Mouse (Mus musculus): Measurements from ENCODE around the gene Zfp951. TPM values are rescaled to one million over a fixed set of nuclear protein-coding genes. Genes with fewer than 3 reads are reported as not detected.
A peak's percentile ranks its signal among the peaks of the same experiment; 100 is the strongest.
"Not testable (repeated sequence)": the region's sequence is repeated elsewhere in the genome, so short reads cannot be mapped to it uniquely, and the experiment has no call there.

The Zfp951 gene
- 1 to 10 TPM; 3.7 to 4.3 TPM for total RNA-seq (2021)
- long read RNA-seq, experiment 1, partial matches to known transcripts, result 0 of 1 reads
- long read RNA-seq, experiment 1, other reads (novel, unspliced or antisense), result 0 of 1 reads
- long read RNA-seq, experiment 2, partial matches to known transcripts, result 0 of 1 reads
- long read RNA-seq, experiment 2, other reads (novel, unspliced or antisense), result 1 of 1 reads

GRCm38 (mm10) chr5:104859962-104860525 is at the start of gene Zfp951:
TSS of gene Zfp951 (minus strand) at chr5:104860070.
- DNase-seq (ENCODE audit: low spot score in 2 of 2), result peak; percentile 36 to 60

- not testable (repeated sequence) for DNase-seq (ENCODE audit: low spot score in 2 of 2)
Measured at GRCm38 (mm10) chr5:104906556-104906955, 46.7 kb upstream of the Zfp951 start.

- not testable (repeated sequence) for DNase-seq (ENCODE audit: low spot score in 2 of 2)
Measured at GRCm38 (mm10) chr5:104859045-104859961, 567 bp downstream of the Zfp951 start.

GRCm38 (mm10) chr5:104854546-104854945 is 5.3 kb downstream of the Zfp951 start:
- DNase-seq (ENCODE audit: low spot score in 2 of 2), result not testable (repeated sequence)

GRCm38 (mm10) chr5:104833330-104833729 is 26.5 kb downstream of the Zfp951 start:
- DNase-seq (ENCODE audit: low spot score in 2 of 2), result no peak

GRCm38 (mm10) chr5:104829611-104830010 is 30.3 kb downstream of the Zfp951 start:
- DNase-seq (ENCODE audit: low spot score in 2 of 2), result no peak

GRCm38 (mm10) chr5:104770138-104770537 is 89.7 kb downstream of the Zfp951 start:
- not testable (repeated sequence) for DNase-seq (ENCODE audit: low spot score in 2 of 2)

Other genes starting within 250 kb of the Zfp951 start
- gene Abcg3, start 122.6 kb upstream of the Zfp951 start, total RNA-seq (2021), result under 1 TPM; 0.16 to 0.33 TPM